Mouse (Mus musculus) v-Abl transformed pro-B cells (cell line): ENCODE results near the gene Cyp1a2.

Source experiments
- in situ Hi-C, 2 experiments: fragments of 400-800 bp; cut with MboI; formaldehyde crosslinking; loops; one replicate each; pipeline ENCODE4 v1.15.1; 2025; ENCODE audit not compliant: unreplicated experiment in 2 of 2

Gene Cyp1a2

DNA sequence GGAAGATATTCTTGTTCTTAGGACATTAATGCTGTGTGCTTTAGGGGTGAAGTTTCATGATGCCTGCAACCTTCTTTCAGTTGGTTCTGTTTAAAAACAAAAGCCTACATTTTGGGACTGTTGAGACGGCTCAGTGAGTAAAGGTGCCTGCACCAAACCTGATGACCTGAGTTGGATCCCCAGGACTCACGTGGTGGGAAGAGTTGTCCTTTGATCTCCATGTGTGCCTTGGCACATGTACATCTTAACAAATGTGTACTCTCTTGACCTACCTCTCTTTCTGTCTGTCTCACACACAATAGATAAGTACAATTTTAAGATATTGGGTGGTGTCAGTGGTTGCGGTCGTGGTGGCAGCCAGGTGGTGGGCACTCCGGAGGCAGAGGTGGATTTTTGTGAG, 2.5 kb upstream of the Cyp1a2 start:
- in situ Hi-C loops: loop anchor here in 1 of 2 experiments (25.0 kb wide), 1 partner anchor 449 kb away; the partner anchor contains the start of gene Trcg1

DNA sequence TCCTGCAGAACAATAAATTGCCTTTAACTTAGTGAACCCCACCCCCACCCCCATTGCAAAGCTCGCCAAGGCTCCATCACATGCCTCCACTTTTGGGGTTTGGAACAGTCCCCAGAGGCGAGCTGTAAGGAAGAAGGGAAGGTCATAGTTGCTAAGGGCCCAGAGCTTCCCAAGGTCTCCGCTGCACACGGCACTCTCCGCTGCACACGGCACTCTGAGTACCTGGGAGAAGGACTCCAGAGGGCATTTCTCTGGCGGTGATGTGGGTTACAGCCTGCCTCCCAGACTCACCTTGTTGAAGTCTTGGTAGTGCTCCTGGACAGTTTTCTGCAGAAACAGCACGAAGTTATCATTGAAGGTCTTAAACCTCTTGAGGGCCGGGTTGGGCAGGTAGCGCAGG, 2.1 kb downstream of the Cyp1a2 start:
- in situ Hi-C loops: loop anchor here in 1 of 2 experiments (25.0 kb wide), 1 partner anchor 444 kb away; the partner anchor contains the start of gene Trcg1

GRCm38 (mm10) chr9:57671500-57671899, 12.0 kb downstream of the Cyp1a2 start:
- in situ Hi-C loops: loop anchor here in 1 of 2 experiments (25.0 kb wide), 1 partner anchor 541 kb away; the partner anchor contains the start of genes Islr and Islr2

- in situ Hi-C loops: loop anchor here in 1 of 2 experiments (25.0 kb wide), 1 partner anchor 541 kb away; the partner anchor contains the start of genes Islr and Islr2
These were observed 12.5 kb downstream of the Cyp1a2 start for GRCm38 (mm10) chr9:57671037-57671436.

GRCm38 (mm10) chr9:57669566-57669965, 13.9 kb downstream of the Cyp1a2 start:
- in situ Hi-C loops: loop anchor here (10.0 to 25.0 kb wide), 4 partner anchors 175 to 543 kb away; partner anchors contain the start of genes Islr (in 2 of the 2) and Islr2 (in 2 of the 2)

GRCm38 (mm10) chr9:57668277-57668676, 15.2 kb downstream of the Cyp1a2 start:
- in situ Hi-C loops: loop anchor here (10.0 to 25.0 kb wide), 4 partner anchors 177 to 544 kb away; partner anchors contain the start of genes Islr (in 2 of the 2) and Islr2 (in 2 of the 2)

DNA sequence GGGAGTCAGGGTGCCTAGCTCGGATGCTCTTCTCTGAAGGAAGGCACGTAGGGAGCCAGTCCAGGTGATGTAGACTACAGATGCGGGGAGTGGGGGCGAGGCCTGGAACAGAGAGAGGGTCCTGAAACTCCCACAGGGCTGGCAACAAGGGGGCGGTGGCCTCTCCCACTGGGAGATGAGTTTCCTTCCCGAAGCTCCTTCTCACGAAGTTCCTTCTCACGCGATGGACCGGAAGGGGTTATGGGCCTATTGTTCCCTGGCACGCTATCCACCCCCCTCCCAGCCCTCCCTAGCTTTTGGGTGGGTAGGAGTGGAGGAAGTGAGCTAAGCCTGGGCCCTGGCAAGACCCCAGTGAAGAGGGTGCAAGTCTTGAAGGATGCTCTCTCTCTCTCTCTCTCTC, 15.7 kb downstream of the Cyp1a2 start:
- in situ Hi-C loops: loop anchor here (10.0 to 25.0 kb wide), 4 partner anchors 177 to 544 kb away; partner anchors contain the start of genes Islr (in 2 of the 2) and Islr2 (in 2 of the 2)

DNA sequence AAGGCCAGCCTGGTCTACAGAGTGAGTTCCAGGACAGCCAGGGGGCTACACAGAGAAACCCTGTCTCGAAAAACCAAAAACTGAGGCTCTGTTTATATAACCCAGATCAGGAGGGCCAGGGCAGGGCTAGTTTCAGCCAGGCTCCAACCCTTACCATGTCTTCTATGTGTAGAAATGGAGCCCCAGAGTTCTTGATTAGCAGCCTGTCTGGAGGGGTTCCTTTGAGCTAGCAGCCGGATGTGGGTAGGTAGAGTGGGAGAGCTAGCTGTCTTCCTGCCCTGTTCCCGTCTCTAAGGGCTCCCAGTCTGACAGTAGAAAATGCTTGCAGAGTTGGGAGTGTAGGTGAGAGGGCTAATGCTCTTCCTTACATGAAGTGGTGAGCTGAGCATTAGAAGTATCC, 16.4 kb downstream of the Cyp1a2 start:
- in situ Hi-C loops: loop anchor here (10.0 to 25.0 kb wide), 4 partner anchors 178 to 545 kb away; partner anchors contain the start of genes Islr (in 2 of the 2) and Islr2 (in 2 of the 2)

- in situ Hi-C loops: loop anchor here (10.0 to 25.0 kb wide), 4 partner anchors 178 to 546 kb away; partner anchors contain the start of genes Islr (in 2 of the 2) and Islr2 (in 2 of the 2)
These were observed 17.0 kb downstream of the Cyp1a2 start for GRCm38 (mm10) chr9:57666536-57666935.

GRCm38 (mm10) chr9:57664616-57665015, 18.9 kb downstream of the Cyp1a2 start:
- in situ Hi-C loops: loop anchor here (5.0 to 25.0 kb wide), 7 partner anchors 83 to 548 kb away; partner anchors contain the start of genes Islr (in 2 of the 2) and Islr2 (in 2 of the 2)

GRCm38 (mm10) chr9:57661552-57661951, 22.0 kb downstream of the Cyp1a2 start:
- in situ Hi-C loops: loop anchor here (5.0 to 25.0 kb wide), 7 partner anchors 86 to 551 kb away; partner anchors contain the start of genes Islr (in 2 of the 2) and Islr2 (in 2 of the 2)

DNA sequence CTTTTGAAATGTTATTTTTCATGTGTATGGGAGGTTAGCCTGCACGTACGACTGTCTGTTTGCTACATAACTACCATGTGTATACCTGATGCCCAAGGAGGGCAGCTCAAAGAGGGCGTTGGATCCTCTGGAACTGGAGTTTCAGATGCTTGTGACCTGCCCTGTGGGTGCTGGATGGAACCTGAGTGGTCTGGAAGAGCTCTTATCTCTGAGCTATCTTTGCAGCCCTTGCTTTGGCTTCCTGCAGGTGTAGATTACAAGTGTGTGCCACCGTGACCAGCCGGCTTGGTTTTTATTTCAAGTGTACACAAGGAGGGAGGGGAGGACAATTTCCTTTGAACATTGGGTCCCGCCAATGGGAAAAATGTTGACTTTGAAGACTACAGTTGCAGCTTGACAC, 23.0 kb downstream of the Cyp1a2 start:
- in situ Hi-C loops: loop anchor here (5.0 to 25.0 kb wide), 7 partner anchors 87 to 552 kb away; partner anchors contain the start of genes Islr (in 2 of the 2) and Islr2 (in 2 of the 2)

GRCm38 (mm10) chr9:57659774-57660173, 23.7 kb downstream of the Cyp1a2 start:
- in situ Hi-C loops: loop anchor here (5.0 to 25.0 kb wide), 10 partner anchors 67 to 553 kb away; partner anchors contain the start of genes Islr (in 2 of the 2), Islr2 (in 2 of the 2) and Ubl7 (in 1 of the 2)

- in situ Hi-C loops: loop anchor here (5.0 to 25.0 kb wide), 4 partner anchors 67 to 553 kb away; partner anchors contain the start of genes Islr (in 1 of the 2), Islr2 (in 1 of the 2) and Ubl7 (in 1 of the 2)
These were observed 24.5 kb downstream of the Cyp1a2 start for GRCm38 (mm10) chr9:57658970-57659369.

GRCm38 (mm10) chr9:57657843-57658242, 25.7 kb downstream of the Cyp1a2 start:
- in situ Hi-C loops: loop anchor here (5.0 to 25.0 kb wide), 4 partner anchors 66 to 554 kb away; partner anchors contain the start of genes Islr (in 1 of the 2), Islr2 (in 1 of the 2) and Ubl7 (in 1 of the 2)

DNA sequence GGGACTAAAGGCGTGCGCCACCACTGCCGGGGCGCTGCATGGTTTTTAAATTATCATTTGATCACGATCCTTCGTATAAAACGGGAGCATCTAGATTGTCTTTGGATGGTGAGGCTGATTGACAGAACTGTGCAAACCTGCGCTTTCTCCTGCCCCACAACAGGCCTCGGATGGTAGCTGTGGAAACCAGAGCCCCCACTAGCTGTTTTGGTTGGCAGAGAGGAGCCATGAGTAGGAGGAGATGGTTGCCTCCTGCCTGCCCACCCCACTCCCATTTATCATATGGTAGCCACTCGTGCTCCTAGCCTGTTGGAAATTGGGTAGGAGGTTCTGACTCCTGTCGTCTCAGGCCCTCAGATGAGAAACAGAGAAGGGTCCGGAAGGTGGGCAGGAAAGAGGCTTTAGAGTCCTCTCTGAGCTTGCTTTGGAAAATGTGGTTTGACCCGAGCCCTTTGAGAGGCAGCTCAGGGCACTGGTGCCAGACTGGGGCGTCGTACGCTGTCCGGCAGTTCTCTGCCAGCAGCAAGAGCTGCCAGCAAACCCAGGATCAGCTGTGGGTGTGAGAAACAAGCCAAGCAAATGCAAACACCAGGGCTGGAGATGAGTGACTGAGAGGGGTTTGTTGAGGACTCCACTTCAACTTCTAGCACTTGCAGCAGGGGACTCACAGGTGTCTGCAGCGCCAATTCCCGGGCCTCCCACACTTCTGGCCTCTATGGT, 26.7 kb downstream of the Cyp1a2 start:
- in situ Hi-C loops: loop anchor here (5.0 to 25.0 kb wide), 4 partner anchors 64 to 556 kb away; partner anchors contain the start of genes Islr (in 1 of the 2), Islr2 (in 1 of the 2) and Ubl7 (in 1 of the 2)

DNA sequence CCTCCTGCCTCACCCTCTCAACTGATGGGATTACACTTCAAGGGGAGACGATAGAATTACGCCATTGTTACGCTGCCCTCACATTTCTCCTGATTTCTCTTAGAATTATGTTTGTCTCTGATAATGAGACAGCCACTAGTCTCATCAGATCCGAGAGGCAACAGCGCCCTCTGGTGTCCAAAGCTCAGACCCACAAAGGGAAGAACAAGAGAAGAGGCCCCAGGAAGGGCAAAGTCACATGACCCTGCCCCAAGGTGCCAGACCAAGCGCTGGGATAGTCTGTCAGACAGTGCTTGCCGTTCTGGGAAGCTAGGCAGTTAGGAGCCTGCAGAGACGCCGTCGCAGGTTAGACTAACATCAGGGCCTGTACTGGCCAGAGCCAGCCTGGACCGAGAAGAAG, 27.8 kb downstream of the Cyp1a2 start:
- in situ Hi-C loops: loop anchor here (5.0 to 25.0 kb wide), 4 partner anchors 63 to 557 kb away; partner anchors contain the start of genes Islr (in 1 of the 2), Islr2 (in 1 of the 2) and Ubl7 (in 1 of the 2)

DNA sequence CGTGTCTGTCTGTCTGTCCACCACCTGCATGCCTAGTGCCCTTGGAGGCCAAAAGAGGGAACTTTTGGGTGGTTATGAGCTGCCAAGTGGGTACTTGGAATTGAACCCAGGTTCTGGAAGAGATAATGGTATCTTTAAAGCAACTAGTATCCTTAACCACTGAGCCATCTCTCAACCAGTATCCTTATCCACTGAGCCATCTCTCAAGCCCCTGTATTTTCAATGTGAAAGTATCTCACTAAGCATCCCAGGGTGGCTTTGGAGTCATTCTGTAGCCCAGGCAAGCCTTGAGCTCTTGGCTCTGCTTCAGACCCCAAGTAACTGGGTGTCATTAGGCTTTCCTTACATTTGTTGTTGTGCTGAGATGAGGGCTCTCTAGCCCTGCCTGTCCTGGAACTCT, 28.5 kb downstream of the Cyp1a2 start:
- in situ Hi-C loops: loop anchor here (5.0 to 25.0 kb wide), 6 partner anchors 38 to 557 kb away; partner anchors contain the start of genes Cox5a (in 1 of the 2), Islr (in 1 of the 2), Islr2 (in 1 of the 2) and Ubl7 (in 1 of the 2)

- in situ Hi-C loops: loop anchor here (5.0 to 25.0 kb wide), 4 partner anchors 36 to 559 kb away; partner anchors contain the start of genes Cox5a (in 1 of the 2), Islr (in 1 of the 2), Islr2 (in 1 of the 2) and Ubl7 (in 1 of the 2)
These were observed 30.2 kb downstream of the Cyp1a2 start, which contains the start of gene Csk for GRCm38 (mm10) chr9:57653283-57653682. Gene Csk (minus strand): TSS chr9:57653631.

DNA sequence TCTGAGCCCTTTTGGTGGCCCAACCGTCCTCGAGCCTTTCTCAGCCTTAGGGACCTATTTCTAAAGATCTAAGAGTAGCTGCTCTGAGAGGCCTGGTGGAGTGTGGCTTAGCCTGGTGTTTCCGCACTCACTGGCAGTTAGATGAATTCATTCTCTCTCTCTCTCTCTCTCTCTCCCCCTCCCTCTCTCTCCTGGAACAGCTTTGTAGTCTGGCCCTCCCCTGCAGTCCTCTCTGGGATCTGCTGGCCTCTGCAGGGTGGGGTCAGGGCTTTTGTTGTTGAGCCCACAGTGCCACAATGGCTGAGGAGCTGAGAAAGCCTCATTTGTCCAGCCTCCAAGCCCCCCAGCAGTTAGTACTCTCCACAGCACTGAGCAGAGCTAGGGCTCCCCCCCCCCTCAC, 30.6 kb downstream of the Cyp1a2 start:
- in situ Hi-C loops: loop anchor here (5.0 to 25.0 kb wide), 4 partner anchors 36 to 559 kb away; partner anchors contain the start of genes Cox5a (in 1 of the 2), Islr (in 1 of the 2), Islr2 (in 1 of the 2) and Ubl7 (in 1 of the 2)
